Mouse (Mus musculus) thymus, adult 18-20 months (tissue): ENCODE measurements around the gene Prmt1.

ENCODE experiments used
- DNase-seq, 2 experiments: peaks; one replicate each; pipeline ENCODE4 v3.0.0; 2022; ENCODE audit warnings: mixed read lengths in 2 of 2

Gene Prmt1

GRCm38 (mm10) chr7:44938680-44939079 is 47.7 kb downstream of the Prmt1 start:
- DNase-seq, result no peak

GRCm38 (mm10) chr7:44929204-44930151 is 56.9 kb downstream of the Prmt1 start, which contains the start of gene Ap2a1:
Gene Ap2a1, minus strand, starts transcription at chr7:44929496.
- peak; percentile 100 for DNase-seq

GRCm38 (mm10) chr7:44928570-44928969 is 57.8 kb downstream of the Prmt1 start:
- DNase-seq, result no peak
